Mouse (Mus musculus) hematopoietic stem cell, adult 5-6 weeks (primary cell): Measurements from ENCODE around the gene Pum1. TPM values are rescaled to one million over a fixed set of nuclear protein-coding genes. Genes with fewer than 3 reads are reported as not detected.
A peak's percentile ranks its signal among the peaks of the same experiment; 100 is the strongest.
"Not testable (repeated sequence)": the region's sequence is repeated elsewhere in the genome, so short reads cannot be mapped to it uniquely, and the experiment has no call there.

Source experiments
- ATAC-seq, 2 experiments: fragments of 125-278 bp in 1 of 2; replicated peaks in 1 of 2; 2 replicates each; pipeline ENCODE4 v1.8.0; 2016 to 2017; ENCODE audit warnings: inconsistent platforms in 2 of 2, mild to moderate bottlenecking in 2 of 2, moderate number of reproducible peaks in 2 of 2, low read depth in 1 of 2, moderate TSS enrichment in 1 of 2; ENCODE audit not compliant: low FRiP score in 2 of 2, poor library complexity in 2 of 2, severe bottlenecking in 2 of 2, insufficient read depth in 1 of 2, low TSS enrichment in 1 of 2
- total RNA-seq: library from RNA; stranded (forward); fragments of 172-1452, 232-1000 nt; gene quantifications from 2 replicates; pipeline ENCODE4 v1.2.3, GENCODE M21; 2017

The Pum1 gene
- total RNA-seq, 1 experiment from 2014 or later = 72.0 TPM

DNA sequence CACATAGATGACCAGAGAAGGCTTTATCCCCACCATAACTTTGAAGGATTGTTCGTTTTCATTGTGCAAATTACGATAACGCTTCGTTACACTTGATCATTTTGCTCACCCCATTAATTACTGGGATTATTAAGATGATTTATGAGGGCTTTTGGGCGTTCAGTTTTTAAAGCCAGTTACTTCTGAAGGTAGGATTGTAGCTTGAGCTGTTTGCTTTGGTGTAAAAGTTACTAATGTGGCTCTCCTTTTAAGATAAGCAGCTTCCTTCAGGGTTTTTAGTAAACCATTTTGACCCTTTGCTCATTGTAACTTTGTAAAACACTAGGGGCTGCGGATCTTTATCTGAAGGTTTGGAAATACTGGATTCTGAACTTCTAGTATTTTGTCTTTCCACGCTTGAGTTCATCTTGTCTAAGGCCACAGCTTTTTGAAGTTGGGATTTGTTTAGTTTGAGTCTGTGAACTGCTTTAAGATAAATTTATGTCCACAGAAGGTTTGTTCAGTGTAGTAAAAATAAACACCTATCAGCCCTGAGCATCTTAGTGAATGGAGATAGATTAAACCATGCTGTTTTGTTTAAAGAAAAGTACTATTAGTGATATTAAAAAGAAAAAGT is 1.4 kb downstream of the Pum1 start:
- ATAC-seq = no peak

DNA sequence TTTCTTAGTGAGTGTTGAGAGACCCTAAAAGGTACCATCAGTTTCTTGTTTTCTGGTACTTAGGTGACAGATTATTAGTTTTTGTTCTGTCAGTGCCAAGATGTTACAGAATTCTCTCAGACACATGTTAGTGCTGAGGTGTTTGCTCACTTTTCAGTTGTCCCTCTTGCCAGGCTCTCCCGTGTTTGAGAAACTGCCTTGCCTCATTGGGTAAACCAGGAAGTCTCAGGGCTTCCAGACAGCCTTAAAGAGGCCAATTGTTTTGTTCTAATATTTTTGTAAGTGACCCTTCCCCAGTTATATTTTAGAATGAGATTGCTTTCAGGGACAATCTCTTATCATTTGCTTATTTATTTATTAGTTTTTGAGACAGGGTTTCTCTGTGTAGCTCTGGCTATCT is 2.1 kb downstream of the Pum1 start:
- ATAC-seq = no peak

DNA sequence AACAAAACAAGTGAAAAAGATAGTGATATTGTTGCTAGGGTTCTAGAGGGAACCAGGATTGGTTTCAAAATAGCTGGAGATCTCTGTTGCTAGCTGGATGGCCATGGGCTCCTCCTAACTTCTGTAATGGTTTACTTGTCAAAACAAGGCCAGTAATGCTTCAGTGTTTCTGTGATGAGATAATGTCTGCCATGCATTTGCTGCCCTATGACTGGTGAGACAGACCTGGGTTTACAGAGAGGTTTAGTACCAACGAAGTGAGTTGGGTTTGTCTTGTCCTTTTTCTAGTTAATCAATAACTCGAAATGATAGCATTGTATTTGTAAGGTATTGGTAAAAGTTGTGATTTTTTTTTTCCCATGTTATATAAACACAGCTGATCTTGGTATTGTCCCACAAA is 4.6 kb downstream of the Pum1 start:
- no peak for ATAC-seq

DNA sequence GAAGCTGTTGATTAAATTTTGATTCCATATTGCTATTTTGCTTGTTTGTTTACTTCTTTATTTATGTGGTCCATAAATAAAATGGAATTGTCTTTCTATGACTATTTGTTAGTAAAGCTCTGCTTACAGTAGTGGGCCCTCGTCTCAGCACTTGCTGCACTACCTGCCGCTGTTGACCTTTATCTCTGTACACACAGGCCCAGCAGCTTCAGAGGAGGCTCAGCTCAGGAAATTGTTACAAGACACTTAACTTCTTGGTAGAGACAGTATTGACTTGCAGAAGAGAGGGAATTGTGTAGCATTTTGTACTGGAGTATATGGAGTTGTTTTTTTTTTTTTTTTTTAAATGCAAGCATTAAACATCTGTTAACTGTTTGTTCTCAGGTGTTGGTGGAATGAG is 5.4 kb downstream of the Pum1 start:
- ATAC-seq = no peak

DNA sequence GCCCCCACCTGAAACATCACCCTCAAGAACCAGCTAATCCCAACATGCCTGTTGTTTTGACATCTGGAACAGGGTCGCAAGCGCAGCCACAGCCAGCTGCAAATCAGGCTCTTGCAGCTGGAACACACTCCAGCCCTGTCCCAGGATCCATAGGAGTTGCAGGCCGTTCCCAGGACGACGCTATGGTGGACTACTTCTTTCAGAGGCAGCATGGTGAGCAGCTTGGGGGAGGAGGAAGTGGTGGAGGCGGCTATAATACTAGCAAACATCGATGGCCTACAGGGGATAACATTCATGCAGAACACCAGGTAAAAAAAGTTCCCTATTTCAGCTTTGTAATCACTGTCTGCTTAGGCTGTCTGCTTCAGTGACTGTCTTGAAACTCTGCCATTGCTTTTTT is 5.9 kb downstream of the Pum1 start:
- ATAC-seq = peak; percentile 22 to 34; a peak in 2 of 4 replicates

DNA sequence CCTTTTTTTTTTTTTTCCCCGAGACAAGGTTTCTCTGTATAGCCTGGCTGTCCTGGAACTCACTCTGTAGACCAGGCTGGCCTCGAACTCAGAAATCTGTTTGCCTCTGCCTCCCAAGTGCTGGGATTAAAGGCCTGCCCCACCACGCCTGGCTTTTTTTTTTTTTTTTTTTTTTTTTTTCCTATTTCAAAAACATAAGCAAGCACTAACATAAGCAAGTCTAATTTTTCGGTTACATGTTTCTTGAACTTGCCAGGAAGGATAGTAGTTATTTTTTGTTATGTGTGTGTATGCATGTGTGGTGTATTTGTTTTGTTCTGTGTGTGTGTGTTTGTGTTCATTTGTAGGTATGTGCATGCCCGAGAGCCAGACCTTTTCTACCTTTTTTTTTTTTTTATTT is 6.9 kb downstream of the Pum1 start:
- ATAC-seq = not testable (repeated sequence)

DNA sequence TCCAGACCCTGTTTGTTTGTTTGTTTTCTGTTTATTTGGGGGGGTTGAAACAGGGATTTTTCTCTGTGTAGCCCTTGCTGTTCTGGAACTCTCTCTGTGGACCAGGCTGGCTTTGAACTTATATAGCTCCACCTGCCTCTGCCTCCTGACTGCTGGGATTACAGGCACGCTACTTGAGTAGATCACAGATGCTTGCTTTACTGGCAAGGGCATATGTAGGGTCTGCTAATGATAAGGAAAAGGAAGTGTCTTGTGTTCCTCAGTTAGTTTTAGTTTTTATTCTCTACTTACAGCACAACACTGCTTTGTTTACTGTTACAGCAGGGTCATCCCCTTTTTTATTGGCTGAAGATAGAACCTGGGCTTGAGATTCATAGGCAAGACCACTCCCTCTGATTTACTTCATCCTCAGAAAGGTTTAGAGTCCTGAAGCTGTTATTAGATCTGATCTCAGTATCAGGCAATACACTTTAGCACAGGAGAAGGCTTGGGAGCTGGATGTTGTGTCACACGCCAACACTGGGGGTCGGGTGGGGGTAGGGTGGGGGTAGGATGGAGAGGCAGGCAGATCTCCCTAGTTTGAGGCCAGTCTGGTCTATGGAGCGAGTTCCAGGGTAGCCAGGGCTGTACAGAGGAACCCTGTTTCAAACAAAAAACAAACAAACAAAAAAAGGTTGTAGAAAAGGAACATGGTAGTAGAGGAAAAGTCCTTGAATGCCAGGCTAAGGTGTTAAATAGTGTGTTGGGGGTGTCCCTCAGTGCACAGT is 8.1 kb downstream of the Pum1 start:
- ATAC-seq = no peak

DNA sequence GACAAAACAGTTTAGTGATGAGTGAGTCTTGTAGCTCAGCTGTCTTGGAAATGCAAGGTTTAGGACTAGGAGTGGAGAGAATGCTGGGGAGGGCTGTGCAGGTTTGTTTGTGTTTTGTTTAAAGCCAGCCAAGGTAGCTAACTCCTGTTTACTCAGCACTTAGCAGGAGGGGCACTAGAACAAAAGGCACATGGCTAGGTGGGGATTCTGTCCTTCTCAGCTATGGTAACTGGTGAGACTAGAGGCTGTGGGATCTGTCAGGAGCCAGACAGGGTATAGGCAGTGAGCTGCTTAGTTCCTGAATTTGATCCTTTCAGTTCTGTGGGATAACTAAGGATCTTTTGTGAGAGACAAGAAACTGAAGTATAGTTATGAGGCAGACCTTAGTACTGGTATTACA is 9.0 kb downstream of the Pum1 start:
- no peak for ATAC-seq

DNA sequence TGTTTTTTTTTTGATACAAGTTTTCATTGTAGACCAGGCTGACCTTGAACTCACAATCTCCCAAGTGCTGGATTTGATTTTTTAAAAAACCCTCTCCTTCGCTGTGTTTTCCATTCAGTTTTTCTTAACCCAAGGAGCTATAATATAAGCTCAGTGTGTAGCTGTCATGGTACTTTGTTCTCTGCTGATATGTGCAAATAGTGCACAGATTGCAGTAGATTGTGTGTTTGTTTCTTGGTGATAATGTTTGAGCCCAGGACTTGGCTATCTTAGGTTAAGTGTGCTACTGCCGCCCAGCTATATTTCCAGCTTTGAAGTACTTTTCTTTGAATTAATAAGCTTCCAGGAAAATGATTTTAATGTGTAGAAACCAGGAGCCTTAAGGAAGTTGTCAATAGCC is 13.6 kb downstream of the Pum1 start:
- no peak for ATAC-seq

DNA sequence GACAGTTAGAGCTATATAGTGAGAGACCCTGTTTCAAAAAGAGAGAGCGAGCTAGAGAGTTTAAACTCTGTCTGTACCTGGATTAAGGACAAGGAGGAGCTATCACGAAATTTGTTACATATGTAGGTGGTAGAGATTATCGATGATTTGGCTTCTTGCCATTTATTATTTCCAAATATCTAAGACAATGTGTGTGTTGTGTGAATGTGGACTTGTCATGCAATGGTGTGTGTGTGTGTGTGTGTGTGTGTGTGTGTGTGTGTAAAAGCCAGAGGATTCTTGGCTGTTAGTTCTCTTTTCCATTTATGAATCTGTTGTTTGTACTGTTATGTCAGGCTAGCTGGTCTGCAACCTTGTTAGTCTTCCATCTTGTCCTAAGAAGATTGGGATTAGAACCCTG is 15.0 kb downstream of the Pum1 start:
- no peak for ATAC-seq

DNA sequence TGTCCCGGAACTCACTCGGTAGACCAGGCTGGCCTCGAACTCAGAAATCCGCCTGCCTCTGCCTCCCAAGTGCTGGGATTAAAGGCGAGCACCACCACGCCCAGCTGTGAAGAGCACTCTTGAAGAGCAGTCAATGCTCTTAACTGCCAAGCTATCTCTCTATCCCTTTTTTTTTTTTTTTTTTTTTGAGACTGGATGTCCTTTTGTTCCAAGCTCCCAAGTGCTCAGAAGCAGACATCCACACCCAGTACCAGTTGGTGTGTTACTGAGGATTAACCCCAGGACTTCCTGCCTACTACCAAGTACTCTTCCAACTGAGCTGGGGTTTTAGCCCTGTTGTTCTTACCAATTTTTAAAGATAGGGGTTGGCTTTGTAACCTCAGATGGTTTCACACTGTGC is 17.6 kb downstream of the Pum1 start:
- no peak for ATAC-seq

DNA sequence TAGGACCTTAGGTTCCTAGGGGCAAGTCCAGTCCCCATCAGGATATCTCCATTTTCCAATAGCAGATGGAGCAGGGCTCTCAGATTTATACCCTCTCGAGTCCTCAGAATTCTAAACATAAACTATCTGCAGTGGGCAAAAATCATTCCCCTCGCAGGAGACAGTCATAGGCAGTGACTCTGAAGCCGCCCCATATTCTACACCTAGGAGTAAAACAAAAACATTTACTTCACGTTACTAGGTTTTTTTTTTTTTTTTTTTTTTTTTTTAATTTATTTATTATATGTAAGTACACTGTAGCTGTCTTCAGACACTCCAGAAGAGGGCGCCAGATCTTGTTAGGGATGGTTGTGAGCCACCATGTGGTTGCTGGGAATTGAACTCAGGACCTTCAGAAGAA is 19.9 kb downstream of the Pum1 start:
- not testable (repeated sequence) for ATAC-seq

DNA sequence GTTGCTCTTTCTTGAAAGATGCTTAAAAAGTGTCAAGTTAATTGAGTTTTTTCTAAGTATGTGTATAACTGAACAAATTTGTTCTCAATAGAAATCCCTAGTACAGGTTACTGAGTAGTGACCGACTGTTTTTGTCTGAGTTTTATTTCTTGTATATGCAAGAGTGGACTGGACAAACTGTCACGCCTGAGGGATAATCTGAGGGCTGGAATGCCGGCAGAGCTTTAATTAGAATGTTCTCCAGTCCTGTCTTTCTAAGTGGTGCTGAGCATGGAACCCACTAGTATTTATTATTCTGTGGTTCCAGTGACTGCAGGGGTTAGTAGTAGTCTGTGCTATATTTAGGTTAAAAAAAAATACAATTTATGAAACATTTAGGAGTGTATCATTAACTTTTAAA is 30.8 kb downstream of the Pum1 start:
- no peak for ATAC-seq

DNA sequence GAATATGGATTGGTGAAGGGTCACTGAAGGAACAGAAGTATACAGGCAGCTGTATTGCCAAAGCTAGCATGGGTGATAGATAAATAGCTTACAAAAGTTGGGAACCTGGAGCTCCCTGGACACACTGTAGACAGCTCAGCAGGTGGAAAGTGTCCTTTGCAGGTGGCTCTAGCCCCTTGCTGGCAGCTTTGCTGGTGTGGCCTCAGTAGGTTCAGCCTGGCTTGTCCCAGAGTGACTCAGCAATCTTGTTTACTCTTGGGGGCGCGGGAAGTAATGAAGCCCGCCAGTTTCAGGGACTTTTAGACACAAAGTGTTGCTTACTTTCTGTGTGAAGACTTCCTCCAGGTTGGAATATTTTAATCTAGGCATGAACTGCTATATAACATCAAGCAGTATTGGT is 31.9 kb downstream of the Pum1 start:
- ATAC-seq = 0 out of 4 replicates have a peak, but pooled peaks of 1 of the 2 experiments have one; percentile 17

DNA sequence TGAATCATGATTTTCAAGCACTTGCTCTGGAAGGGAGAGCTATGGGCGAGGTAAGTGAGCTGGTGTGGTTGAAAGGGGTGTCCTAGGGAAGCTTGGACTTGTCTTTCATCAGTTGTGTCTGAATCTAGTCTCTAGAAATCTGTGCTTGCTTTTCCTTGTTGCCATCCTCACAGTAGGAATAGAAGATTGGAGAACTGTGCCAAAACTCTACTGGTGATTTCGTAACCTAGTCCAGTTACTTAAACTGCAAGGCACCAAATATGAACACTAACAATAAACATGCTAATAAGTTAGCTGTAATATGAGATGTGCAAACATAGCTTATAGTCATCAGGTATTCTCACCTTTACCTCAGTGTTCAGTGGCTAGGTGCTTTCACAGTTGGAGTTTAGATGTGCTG is 37.9 kb downstream of the Pum1 start:
- ATAC-seq = no peak

DNA sequence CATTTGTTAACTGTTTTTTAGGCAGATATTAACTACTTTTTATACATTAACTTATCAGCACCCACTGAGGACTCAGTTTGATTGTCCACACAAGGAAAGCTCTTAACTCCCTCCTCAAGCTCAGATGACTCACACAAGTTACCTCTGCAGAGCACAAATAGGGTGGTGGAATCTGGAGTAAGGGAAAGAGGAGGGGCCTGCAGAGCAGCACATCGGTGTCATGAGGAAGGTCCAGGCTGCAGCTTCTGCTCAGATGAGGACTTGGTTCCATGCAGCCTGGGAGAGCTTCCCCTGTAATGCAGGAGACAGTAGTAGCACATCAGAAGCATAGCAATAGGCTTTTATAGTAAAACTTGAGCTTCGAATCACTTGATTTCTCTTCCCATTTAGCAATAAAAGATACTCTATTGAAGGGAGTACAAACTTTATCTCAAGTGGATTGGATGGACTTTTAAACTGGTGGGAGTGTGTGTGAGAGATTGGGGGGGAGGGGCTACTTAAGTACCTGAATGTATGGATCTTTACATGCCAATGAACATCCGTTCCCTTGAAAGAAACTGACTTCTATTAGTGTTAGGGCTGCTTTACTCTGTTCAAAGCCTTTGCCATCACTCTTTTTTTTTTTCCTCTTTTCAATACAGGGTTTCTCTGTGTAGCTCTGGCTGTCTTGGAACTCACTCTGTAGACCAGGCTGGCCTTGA is 39.9 kb downstream of the Pum1 start:
- ATAC-seq = no peak

DNA sequence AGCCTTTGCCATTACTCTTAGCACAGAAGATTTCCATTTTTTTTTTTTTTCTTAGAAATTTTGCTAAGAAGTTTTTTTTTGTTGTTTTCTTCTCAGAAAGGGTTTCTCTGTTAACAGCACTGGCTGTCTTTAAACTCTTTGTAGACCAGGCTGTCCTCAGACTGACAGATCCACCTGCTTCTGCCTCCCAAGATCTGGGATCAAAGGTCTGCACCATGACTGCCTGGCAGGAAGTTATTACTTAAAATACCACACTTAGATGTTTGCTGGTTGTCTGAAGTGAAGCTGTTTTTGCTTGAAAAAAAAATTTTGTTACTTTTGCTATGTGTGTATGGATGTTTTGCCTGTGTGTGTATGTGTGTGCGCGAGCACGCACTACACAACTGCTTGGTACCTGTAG is 40.5 kb downstream of the Pum1 start:
- no peak for ATAC-seq

DNA sequence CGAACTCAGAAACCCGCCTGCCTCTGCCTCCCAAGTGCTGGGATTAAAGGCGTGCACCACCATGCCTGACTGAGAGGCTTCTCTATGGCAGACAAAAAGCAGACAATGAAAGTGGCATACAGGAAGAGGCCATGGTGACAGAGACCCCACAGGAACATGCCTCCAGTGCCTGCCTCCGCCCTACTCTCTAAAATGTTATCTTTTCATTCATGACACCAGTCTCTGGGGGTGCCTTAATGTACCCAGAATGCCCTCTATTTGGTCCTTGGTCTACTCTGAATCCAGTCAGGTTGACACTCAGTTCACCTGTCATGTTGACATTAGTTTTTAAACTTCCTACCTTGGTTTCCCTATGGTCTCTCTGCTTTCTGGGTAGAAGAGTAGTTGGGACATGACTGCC is 41.5 kb downstream of the Pum1 start:
- ATAC-seq = no peak
